Mouse (Mus musculus) kidney, postnatal 36 days (tissue): ENCODE data around the gene Sema6d.
A peak's percentile ranks its signal among the peaks of the same experiment; 100 is the strongest.

Experiments used
- DNase-seq, 2 experiments: peaks; one replicate each; pipeline ENCODE4 v3.0.0; 2021 to 2022; ENCODE audit warnings: mixed read lengths in 2 of 2

Gene Sema6d

DNA sequence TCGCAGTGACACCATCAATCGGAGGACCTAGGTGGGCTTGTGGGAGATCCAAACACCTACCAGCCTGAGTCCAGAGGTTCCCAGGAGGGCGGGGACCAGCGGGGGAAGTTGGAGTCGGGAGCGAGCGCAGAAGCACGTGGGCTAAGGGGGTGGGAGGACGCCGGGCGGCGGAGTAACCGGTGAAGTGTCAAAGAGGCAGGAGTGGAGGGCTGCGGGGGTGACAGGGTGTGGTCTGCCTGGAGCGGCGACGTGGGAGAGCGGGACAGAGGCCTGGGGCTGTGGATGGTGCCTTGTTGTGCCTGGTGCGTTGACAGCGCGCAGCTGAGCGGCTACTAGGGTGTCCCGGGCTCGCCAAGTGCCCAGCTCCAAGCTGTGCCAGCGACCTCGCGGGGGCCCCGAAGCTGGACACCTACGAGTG lies at the start of gene Sema6d:
Sema6d (plus strand) TSS at position 157 of the 418 bp plus-strand sequence.
- peak in 1 of 2 experiments; percentile 3 for DNase-seq

DNA sequence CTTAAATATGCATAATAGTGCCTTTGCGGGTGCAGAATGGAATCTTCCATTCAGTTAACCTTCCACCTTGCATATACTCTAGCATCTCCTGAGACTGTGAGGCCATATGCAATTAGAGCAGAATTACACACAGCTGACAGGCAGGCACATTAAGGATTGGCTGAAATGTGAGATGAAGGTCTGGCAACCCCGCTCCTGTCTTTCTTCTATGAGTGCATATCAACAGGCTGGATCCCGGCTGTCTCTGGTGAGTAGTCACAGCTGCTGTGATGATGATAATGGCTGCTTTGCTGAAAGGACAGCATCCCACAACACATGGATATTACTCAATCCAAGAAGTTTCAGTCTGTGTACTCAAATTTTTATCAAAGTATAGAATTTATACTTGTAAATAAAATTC lies 29.9 kb upstream of the Sema6d start:
- no peak for DNase-seq

DNA sequence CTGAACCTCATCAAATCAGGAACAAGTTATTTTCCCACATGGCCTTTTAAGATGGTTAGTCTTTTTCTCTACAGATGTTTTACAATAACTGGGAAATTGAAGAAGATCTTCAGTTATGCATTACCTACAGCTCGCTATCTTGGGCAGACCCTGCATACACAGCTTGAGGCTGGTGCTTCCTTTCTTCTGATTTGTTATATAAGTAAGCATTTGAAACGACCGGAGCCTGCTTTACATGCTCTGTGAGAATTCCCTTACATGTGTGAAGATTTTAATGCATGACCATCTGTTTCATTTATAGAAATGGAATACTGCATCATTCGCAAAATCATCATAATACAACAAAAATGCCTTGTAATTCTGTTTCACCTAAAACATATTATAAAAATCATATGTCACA lies 21.4 kb upstream of the Sema6d start:
- no peak for DNase-seq

DNA sequence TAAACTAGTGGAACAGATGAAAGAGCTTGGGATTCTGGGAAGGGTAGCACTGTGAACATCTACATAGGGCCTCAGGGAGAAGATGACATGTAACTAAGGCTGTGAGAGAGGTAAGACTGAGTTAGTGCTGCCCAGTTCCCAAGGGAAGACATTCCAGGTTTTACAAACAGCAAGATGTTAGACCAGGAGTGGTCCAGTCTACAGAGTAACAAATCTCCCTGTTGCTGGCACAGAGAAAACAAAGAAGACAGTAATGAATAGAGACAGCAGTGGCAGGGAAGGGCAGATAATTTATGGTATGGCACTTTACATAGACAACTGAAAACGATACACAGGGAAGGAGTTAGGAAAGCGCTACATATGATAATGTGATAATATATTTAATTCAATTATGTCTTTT lies 19.1 kb upstream of the Sema6d start:
- DNase-seq, result no peak

DNA sequence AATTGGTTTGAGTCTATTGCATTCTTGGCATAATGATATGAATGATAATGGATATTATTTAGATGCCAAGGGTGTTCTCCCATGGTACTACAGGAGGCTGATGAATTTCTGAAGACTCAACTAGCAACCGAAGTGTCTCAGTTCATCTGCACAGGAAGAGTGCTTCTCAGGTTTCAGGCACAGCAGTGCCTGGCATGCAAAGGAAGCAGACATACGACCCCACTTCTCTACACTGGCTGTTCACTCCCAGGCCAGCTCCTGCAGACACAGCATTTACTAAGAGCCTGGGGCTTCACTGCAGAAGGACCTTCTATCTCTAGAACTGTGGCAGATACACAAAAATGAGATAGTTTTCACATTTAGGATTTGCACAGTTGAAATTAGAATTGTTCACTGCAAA lies 18.4 kb upstream of the Sema6d start:
- DNase-seq, result no peak

GRCm38 (mm10) chr2:124090231-124091141 lies 717 bp downstream of the Sema6d start:
- no peak for DNase-seq

GRCm38 (mm10) chr2:124099697-124100096 lies 9.9 kb downstream of the Sema6d start:
- DNase-seq, result peak in 1 of 2 experiments; percentile 4

GRCm38 (mm10) chr2:124100486-124101200 lies 10.9 kb downstream of the Sema6d start:
- DNase-seq, result peak; percentile 34 to 77

DNA sequence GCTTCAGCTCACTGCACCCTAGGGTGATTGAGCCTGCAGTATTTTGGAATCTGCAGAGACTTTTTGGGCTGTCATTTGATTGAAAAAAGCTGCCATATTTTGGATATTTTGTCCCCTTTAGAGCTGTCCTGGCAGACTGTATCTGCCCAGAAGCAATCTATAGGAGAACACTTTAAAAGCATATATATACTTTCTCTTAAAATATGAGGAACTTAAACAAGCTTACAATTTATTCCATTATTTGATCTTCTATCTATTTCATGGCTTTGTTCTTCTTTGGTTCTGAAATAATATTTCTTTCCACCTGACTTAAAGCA lies 11.4 kb downstream of the Sema6d start:
- no peak for DNase-seq

DNA sequence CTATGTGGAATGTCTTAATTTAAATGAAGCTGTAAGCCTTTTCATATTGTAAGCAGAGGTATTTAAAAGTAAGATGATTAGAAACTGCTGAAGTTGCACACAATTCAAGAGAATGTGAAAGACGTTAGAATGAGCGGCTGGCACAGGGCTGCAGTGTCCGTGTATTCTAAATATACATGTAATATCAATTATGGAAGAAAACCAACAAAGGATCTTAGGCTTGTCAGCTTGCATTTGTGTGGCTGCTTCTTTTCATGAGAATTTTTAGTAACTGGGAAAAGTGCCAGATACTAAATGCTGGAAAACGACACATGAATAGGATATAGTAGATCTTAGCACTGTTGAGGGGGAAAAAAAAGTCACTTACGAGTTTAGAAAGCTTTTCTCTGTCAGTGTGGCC lies 11.8 kb downstream of the Sema6d start:
- no peak for DNase-seq

GRCm38 (mm10) chr2:124103277-124103676 lies 13.5 kb downstream of the Sema6d start:
- DNase-seq, result no peak

DNA sequence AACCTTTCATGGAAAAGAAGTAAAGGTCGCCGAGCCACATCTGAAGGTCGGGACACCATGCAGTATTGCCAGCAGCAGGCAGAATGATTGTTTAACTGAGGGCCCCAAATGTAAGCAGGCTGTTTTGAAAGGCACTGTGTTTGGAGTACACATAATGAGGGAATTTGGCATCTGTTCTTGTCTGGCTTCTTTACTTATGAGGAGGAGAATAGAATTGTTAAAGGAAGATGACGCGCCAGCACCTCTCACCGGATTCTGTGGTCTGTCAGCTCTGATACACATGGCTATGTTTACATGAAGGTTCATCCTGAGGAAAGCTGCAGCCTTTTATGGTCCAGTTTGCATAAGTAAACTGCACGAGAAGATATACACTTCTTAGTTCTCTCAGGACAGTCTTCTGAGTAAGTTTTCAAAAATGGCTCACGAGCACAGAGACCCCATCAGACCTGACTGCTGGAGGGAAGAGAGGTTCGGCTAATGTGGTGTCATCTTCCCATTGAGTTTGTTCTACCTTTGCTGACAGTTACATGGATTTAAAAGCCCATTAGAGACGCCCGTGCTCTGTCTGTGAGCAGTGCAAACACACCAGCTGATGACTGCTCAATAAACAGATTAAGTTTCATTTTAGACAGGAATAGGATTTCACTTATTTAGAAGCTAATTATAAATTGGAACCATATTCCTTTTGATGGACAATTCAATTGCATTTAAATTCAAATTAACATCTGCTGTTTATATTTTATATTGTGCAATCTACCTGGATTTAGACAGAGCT lies 28.9 kb downstream of the Sema6d start:
- no peak for DNase-seq

DNA sequence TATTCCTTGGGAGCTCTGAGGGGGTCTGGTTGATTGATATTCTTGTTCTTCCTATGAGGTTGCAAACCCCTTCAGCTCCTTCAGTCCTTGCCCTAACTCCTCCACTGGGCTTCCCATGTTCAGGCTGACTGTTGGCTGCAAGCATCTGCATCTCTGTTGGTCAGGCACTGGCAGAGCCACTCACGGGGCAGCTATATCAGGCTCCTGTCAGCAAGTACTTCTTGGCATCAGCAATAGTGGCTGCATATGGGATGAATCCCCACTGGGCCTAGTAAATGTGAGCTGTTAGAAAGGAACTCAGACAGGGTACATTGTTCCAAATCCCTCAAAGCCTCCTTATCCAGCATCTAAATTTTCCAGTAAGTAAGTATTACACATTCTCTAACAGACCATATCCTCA lies 30.6 kb downstream of the Sema6d start:
- DNase-seq, result no peak

GRCm38 (mm10) chr2:124121539-124121938 lies 31.8 kb downstream of the Sema6d start:
- DNase-seq, result no peak

- DNase-seq, result no peak
These were observed 35.7 kb downstream of the Sema6d start for GRCm38 (mm10) chr2:124125504-124125903.

- no peak for DNase-seq
These were observed 37.1 kb downstream of the Sema6d start for GRCm38 (mm10) chr2:124126853-124127252.

- no peak for DNase-seq
These were observed 41.1 kb downstream of the Sema6d start for GRCm38 (mm10) chr2:124130876-124131275.

GRCm38 (mm10) chr2:124141510-124142044 lies 51.8 kb downstream of the Sema6d start:
- no peak for DNase-seq

GRCm38 (mm10) chr2:124145528-124145927 lies 55.8 kb downstream of the Sema6d start:
- DNase-seq, result no peak

- DNase-seq, result no peak
These were observed 68.4 kb downstream of the Sema6d start for GRCm38 (mm10) chr2:124158158-124158557.

DNA sequence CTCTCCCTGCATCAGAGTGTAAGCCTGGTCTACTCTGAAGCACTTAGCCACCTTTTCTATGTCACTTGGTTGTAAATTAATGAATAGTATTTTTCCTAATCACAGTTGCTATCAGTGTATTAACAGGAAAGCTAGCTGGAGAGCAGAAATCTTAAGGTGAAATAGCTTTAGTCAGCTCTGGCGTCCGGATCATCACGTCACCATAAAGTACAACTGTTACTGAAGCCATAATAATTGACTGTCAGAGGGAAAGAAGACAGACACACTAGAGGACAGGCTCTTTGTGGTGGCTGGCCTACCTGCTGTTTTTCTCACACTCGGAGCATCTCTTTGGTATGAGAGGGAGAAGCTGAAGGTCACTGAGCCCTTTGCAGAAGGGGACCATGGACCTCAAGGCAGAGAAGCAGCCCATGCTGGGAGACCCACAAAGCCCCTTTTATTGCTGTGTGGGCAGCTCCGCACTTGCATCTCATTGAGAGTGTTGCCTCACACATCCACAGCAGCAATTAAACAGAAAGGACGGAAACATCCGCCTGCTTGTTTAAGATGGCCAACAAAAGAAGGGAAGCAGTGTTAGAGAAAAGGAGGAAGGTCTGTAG lies 72.3 kb downstream of the Sema6d start:
- DNase-seq, result no peak

- no peak for DNase-seq
These were observed 78.6 kb downstream of the Sema6d start for GRCm38 (mm10) chr2:124168411-124168810.

- no peak for DNase-seq
These were observed 81.9 kb downstream of the Sema6d start for GRCm38 (mm10) chr2:124171718-124172117.
